Mouse (Mus musculus): ENCODE measurements around the gene Gpsm3. TPM values are rescaled to one million over a fixed set of nuclear protein-coding genes. Genes with fewer than 3 reads are reported as not detected.

Gene Gpsm3
- polyA plus RNA-seq, 1 experiment, result 1.2 TPM

DNA sequence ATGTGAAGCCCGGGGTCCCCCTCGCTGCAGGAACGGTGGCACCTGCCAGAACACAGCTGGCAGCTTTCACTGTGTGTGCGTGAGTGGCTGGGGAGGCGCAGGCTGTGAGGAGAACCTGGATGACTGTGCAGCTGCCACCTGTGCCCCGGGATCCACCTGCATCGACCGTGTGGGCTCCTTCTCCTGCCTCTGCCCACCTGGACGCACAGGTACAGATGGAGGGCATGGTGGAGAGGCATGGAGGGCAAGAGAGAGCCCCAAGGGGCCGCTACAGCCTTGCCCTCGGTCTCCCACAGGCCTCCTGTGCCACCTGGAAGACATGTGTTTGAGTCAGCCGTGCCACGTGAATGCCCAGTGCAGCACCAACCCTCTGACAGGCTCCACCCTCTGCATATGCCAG, 21.2 kb upstream of the Gpsm3 start:
- no peak for TF ChIP-seq FOSL1 (IDR thresholded peaks at IDR 0.05; ENCODE audit: insufficient read depth, low read length, poor library complexity, severe bottlenecking)
- no peak for TF ChIP-seq CTCF (IDR thresholded peaks at IDR 0.05; ENCODE audit: control insufficient read depth, insufficient read depth, insufficient read length)
- no peak for TF ChIP-seq CEBPB (IDR thresholded peaks at IDR 0.05; ENCODE audit: low read depth)
- no peak for TF ChIP-seq MAX (IDR thresholded peaks at IDR 0.05)
- no peak for TF ChIP-seq MYOD1 (IDR thresholded peaks at IDR 0.05; ENCODE audit: control insufficient read depth, insufficient read length, low read depth)
- no peak for TF ChIP-seq MYOG (IDR thresholded peaks at IDR 0.05; ENCODE audit: control insufficient read depth, extremely low read depth, insufficient read length)
- no peak for TF ChIP-seq USF1 (IDR thresholded peaks at IDR 0.05; ENCODE audit: low read depth)
- no peaks in the 10 kb centered on the region for H3K36me3 ChIP-seq (ENCODE audit: control insufficient read depth, insufficient read depth)

DNA sequence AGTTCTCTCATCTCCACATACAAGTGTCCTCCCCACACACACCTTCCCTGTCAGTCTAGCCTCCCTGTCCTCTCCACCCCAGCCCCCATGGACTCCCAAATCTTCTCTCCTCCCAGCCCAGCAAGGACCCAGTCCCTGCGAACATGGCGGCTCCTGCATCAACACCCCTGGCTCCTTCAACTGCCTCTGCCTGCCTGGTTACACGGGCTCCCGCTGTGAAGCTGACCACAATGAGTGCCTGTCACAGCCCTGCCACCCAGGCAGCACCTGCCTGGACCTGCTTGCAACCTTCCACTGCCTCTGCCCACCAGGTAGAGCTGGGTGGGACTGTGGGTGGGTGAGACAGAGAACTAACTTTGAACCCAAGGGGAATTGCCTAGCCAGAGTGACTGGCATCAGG, 19.7 kb upstream of the Gpsm3 start:
- Histone ChIP-seq H3K79me2 (ENCODE audit: control insufficient read depth, insufficient read depth) (no peaks in the 10 kb centered on the region), H3K4me3 (ENCODE audit: insufficient read depth, poor library complexity, severe bottlenecking) (no peak overlapping the region), H3K36me3 (ENCODE audit: control insufficient read depth, insufficient read depth) (no peaks in the 10 kb centered on the region), H3K27me3 (ENCODE audit: control insufficient read depth, insufficient read depth, insufficient read length) (peaks cover 44% of the 10 kb centered on the region), H3ac (ENCODE audit: control insufficient read depth, insufficient read length, low read depth) (no peak overlapping the region), H3K79me3 (ENCODE audit: low read depth) (no peaks in the 10 kb centered on the region)
- TF ChIP-seq MYOD1 (IDR thresholded peaks at IDR 0.05; ENCODE audit: control insufficient read depth, insufficient read length, low read depth), result no peak
- no peak for TF ChIP-seq FOSL1 (IDR thresholded peaks at IDR 0.05; ENCODE audit: insufficient read depth, low read length, poor library complexity, severe bottlenecking)
- TF ChIP-seq USF1 (IDR thresholded peaks at IDR 0.05; ENCODE audit: low read depth), result no peak
- no peak for TF ChIP-seq MAX (IDR thresholded peaks at IDR 0.05)
- TF ChIP-seq CEBPB (IDR thresholded peaks at IDR 0.05; ENCODE audit: low read depth), result no peak
- no peak for TF ChIP-seq MYOG (IDR thresholded peaks at IDR 0.05; ENCODE audit: control insufficient read depth, extremely low read depth, insufficient read length)
- TF ChIP-seq CTCF (IDR thresholded peaks at IDR 0.05; ENCODE audit: control insufficient read depth, insufficient read depth, insufficient read length), result no peak

More for the DNA sequence above, 21.2 kb upstream of the Gpsm3 start:
- no peaks in the 10 kb centered on the region for H3K79me2 ChIP-seq (ENCODE audit: control insufficient read depth, insufficient read depth)
- peaks cover 48% of the 10 kb centered on the region for H3K27me3 ChIP-seq (ENCODE audit: control insufficient read depth, insufficient read depth, insufficient read length)
- no peak overlapping the region for H3ac ChIP-seq (ENCODE audit: control insufficient read depth, insufficient read length, low read depth)
- H3K79me3 ChIP-seq (ENCODE audit: low read depth), result no peaks in the 10 kb centered on the region
- H3K4me3 ChIP-seq (ENCODE audit: insufficient read depth, poor library complexity, severe bottlenecking), result no peak overlapping the region

DNA sequence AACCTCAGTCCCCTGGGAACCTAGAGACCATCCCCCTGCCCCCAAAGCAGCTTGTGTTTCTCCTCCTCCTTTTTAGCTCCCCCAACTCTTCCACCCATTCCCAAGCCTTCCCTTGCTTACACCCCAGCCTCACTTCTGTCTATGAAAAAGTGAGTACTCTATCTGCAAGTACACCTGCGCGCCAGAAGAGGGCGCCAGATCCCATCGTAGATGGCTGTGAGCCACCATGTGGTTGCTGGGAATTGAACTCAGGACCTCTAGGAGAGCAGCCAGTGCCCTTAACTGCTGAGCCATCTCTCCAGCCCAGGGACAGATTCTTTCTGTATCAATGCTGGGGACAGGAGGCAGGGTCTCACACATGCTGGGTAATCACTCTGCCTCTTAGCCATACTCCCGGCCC, 17.7 kb upstream of the Gpsm3 start:
- Histone ChIP-seq H3K79me3 (ENCODE audit: low read depth) (no peaks in the 10 kb centered on the region), H3K4me3 (ENCODE audit: insufficient read depth, poor library complexity, severe bottlenecking) (no peak overlapping the region), H3K27me3 (ENCODE audit: control insufficient read depth, insufficient read depth, insufficient read length) (peaks cover 35% of the 10 kb centered on the region), H3K79me2 (ENCODE audit: control insufficient read depth, insufficient read depth) (no peaks in the 10 kb centered on the region), H3ac (ENCODE audit: control insufficient read depth, insufficient read length, low read depth) (no peak overlapping the region), H3K36me3 (ENCODE audit: control insufficient read depth, insufficient read depth) (no peaks in the 10 kb centered on the region)
- no peak for TF ChIP-seq MYOG (IDR thresholded peaks at IDR 0.05; ENCODE audit: control insufficient read depth, extremely low read depth, insufficient read length)
- TF ChIP-seq MAX (IDR thresholded peaks at IDR 0.05), result no peak
- no peak for TF ChIP-seq MYOD1 (IDR thresholded peaks at IDR 0.05; ENCODE audit: control insufficient read depth, insufficient read length, low read depth)
- TF ChIP-seq CEBPB (IDR thresholded peaks at IDR 0.05; ENCODE audit: low read depth), result no peak
- TF ChIP-seq FOSL1 (IDR thresholded peaks at IDR 0.05; ENCODE audit: insufficient read depth, low read length, poor library complexity, severe bottlenecking), result no peak
- no peak for TF ChIP-seq USF1 (IDR thresholded peaks at IDR 0.05; ENCODE audit: low read depth)
- no peak for TF ChIP-seq CTCF (IDR thresholded peaks at IDR 0.05; ENCODE audit: control insufficient read depth, insufficient read depth, insufficient read length)

DNA sequence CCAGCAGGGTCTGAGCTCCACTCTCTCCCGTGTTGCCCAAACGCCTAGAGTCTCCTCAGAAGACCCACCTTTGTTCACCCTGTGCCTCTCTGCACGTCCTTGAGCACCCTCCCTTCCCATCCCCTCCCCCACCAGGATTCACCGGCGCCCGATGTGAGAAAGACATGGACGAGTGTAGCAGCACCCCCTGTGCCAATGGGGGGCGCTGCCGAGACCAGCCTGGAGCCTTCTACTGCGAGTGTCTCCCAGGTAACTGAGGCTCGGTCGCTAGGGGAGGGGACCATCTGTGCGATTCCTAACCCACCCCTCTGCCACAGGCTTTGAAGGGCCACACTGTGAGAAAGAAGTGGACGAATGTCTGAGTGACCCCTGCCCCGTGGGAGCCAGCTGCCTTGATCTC, 17.2 kb upstream of the Gpsm3 start:
- no peaks in the 10 kb centered on the region for H3K79me2 ChIP-seq (ENCODE audit: control insufficient read depth, insufficient read depth)
- no peak overlapping the region for H3K4me3 ChIP-seq (ENCODE audit: insufficient read depth, poor library complexity, severe bottlenecking)
- no peaks in the 10 kb centered on the region for H3K79me3 ChIP-seq (ENCODE audit: low read depth)
- no peak overlapping the region for H3ac ChIP-seq (ENCODE audit: control insufficient read depth, insufficient read length, low read depth)
- peaks cover 30% of the 10 kb centered on the region for H3K27me3 ChIP-seq (ENCODE audit: control insufficient read depth, insufficient read depth, insufficient read length)
- TF ChIP-seq USF1 (IDR thresholded peaks at IDR 0.05; ENCODE audit: low read depth) (no peak), MAX (IDR thresholded peaks at IDR 0.05) (no peak), MYOG (IDR thresholded peaks at IDR 0.05; ENCODE audit: control insufficient read depth, extremely low read depth, insufficient read length) (no peak), MYOD1 (IDR thresholded peaks at IDR 0.05; ENCODE audit: control insufficient read depth, insufficient read length, low read depth) (no peak), CEBPB (IDR thresholded peaks at IDR 0.05; ENCODE audit: low read depth) (no peak), CTCF (IDR thresholded peaks at IDR 0.05; ENCODE audit: control insufficient read depth, insufficient read depth, insufficient read length) (no peak), FOSL1 (IDR thresholded peaks at IDR 0.05; ENCODE audit: insufficient read depth, low read length, poor library complexity, severe bottlenecking) (no peak)
- no peaks in the 10 kb centered on the region for H3K36me3 ChIP-seq (ENCODE audit: control insufficient read depth, insufficient read depth)

DNA sequence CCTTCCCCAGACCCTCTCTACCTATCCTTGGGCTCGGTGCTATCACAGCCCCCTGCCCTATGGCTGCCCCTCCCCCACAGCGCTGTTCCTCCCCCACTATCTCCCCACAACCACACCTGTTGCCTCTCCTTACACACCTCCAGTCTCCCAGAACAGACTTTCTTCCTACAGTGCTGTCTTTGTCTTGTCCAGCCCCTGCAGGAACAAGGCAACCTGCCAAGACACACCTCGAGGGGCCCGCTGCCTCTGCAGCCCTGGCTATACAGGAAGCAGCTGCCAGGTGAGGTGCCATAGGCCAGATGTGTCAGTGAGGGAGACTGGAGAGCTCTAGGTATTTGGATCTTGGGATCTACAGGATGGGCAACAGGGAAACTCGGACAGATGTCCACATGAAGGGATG, 13.0 kb upstream of the Gpsm3 start:
- TF ChIP-seq MAX (IDR thresholded peaks at IDR 0.05) (no peak), USF1 (IDR thresholded peaks at IDR 0.05; ENCODE audit: low read depth) (no peak), MYOG (IDR thresholded peaks at IDR 0.05; ENCODE audit: control insufficient read depth, extremely low read depth, insufficient read length) (no peak), CTCF (IDR thresholded peaks at IDR 0.05; ENCODE audit: control insufficient read depth, insufficient read depth, insufficient read length) (no peak), MYOD1 (IDR thresholded peaks at IDR 0.05; ENCODE audit: control insufficient read depth, insufficient read length, low read depth) (no peak), CEBPB (IDR thresholded peaks at IDR 0.05; ENCODE audit: low read depth) (no peak), FOSL1 (IDR thresholded peaks at IDR 0.05; ENCODE audit: insufficient read depth, low read length, poor library complexity, severe bottlenecking) (no peak)
- no peak overlapping the region for H3ac ChIP-seq (ENCODE audit: control insufficient read depth, insufficient read length, low read depth)
- no peaks in the 10 kb centered on the region for H3K79me2 ChIP-seq (ENCODE audit: control insufficient read depth, insufficient read depth)
- no peaks in the 10 kb centered on the region for H3K36me3 ChIP-seq (ENCODE audit: control insufficient read depth, insufficient read depth)
- H3K27me3 ChIP-seq (ENCODE audit: control insufficient read depth, insufficient read depth, insufficient read length), result peaks cover 41% of the 10 kb centered on the region
- H3K79me3 ChIP-seq (ENCODE audit: low read depth), result no peaks in the 10 kb centered on the region
- H3K4me3 ChIP-seq (ENCODE audit: insufficient read depth, poor library complexity, severe bottlenecking), result no peak overlapping the region

DNA sequence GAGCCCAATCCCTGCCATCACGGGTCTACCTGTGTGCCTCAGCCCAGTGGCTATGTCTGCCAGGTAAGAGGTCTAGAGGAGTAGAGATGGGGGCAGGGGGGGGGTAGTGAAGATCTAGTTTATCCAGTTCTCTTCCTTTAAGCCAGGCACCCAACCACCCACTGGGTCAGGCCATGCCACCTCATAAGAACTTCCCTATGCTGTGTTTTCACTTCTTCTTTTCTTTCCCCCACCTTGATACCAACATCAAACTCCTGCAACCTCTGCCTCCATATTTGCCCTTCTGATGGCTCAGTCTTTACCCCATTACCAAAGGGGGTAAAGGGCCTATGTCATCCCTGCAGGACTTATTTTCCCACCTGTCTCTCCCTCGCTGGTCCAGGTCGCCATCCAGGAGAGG, 11.5 kb upstream of the Gpsm3 start:
- Histone ChIP-seq H3ac (ENCODE audit: control insufficient read depth, insufficient read length, low read depth) (no peak overlapping the region), H3K4me3 (ENCODE audit: insufficient read depth, poor library complexity, severe bottlenecking) (no peak overlapping the region), H3K79me2 (ENCODE audit: control insufficient read depth, insufficient read depth) (no peaks in the 10 kb centered on the region), H3K36me3 (ENCODE audit: control insufficient read depth, insufficient read depth) (no peaks in the 10 kb centered on the region), H3K79me3 (ENCODE audit: low read depth) (no peaks in the 10 kb centered on the region), H3K27me3 (ENCODE audit: control insufficient read depth, insufficient read depth, insufficient read length) (peaks cover 50% of the 10 kb centered on the region)
- TF ChIP-seq CTCF (IDR thresholded peaks at IDR 0.05; ENCODE audit: control insufficient read depth, insufficient read depth, insufficient read length), result no peak
- TF ChIP-seq MYOG (IDR thresholded peaks at IDR 0.05; ENCODE audit: control insufficient read depth, extremely low read depth, insufficient read length), result no peak
- no peak for TF ChIP-seq FOSL1 (IDR thresholded peaks at IDR 0.05; ENCODE audit: insufficient read depth, low read length, poor library complexity, severe bottlenecking)
- TF ChIP-seq CEBPB (IDR thresholded peaks at IDR 0.05; ENCODE audit: low read depth), result no peak
- no peak for TF ChIP-seq MAX (IDR thresholded peaks at IDR 0.05)
- no peak for TF ChIP-seq MYOD1 (IDR thresholded peaks at IDR 0.05; ENCODE audit: control insufficient read depth, insufficient read length, low read depth)
- no peak for TF ChIP-seq USF1 (IDR thresholded peaks at IDR 0.05; ENCODE audit: low read depth)
